Mouse (Mus musculus): ENCODE data around the gene Pla1a. TPM values are rescaled to one million over a fixed set of nuclear protein-coding genes. Genes with fewer than 3 reads are reported as not detected.

Gene Pla1a
- polyA plus RNA-seq, 1 experiment from 2014 or later, result 0.23 TPM

GRCm38 (mm10) chr16:38389284-38389893, 43.6 kb downstream of the Pla1a start:
- Histone ChIP-seq H3K4me2 (no peak overlapping the region), H3K9ac (ENCODE audit: low read length) (no peak overlapping the region), H3K9me3 (ENCODE audit: control insufficient read depth, low read length) (no peaks in the 10 kb centered on the region), H3K36me3 (ENCODE audit: control insufficient read depth, insufficient read depth, low read length) (no peaks in the 10 kb centered on the region), H3K27me3 (ENCODE audit: control insufficient read depth, insufficient read depth, low read length) (no peaks in the 10 kb centered on the region), H3K4me3 (ENCODE audit: low read depth, low read length) (no peak overlapping the region), H3K4me1 (ENCODE audit: control insufficient read depth, insufficient read depth, low read length) (no peaks in the 10 kb centered on the region), H3K27ac (ENCODE audit: low read depth, low read length) (no peak overlapping the region)
- WGBS, result 79% methylated on average over 8 of the region's 8 CpGs
- no peak for DNase-seq (ENCODE audit: low spot score, missing footprints)
- ATAC-seq (ENCODE audit: low FRiP score), result no peak

- 87% methylated on average over 6 of the region's 6 CpGs for WGBS
- DNase-seq (ENCODE audit: low spot score, missing footprints) (no peak), ATAC-seq (ENCODE audit: low FRiP score) (no peak)
- Histone ChIP-seq H3K9me3 (ENCODE audit: control insufficient read depth, low read length) (no peaks in the 10 kb centered on the region), H3K4me3 (ENCODE audit: low read depth, low read length) (no peak overlapping the region), H3K4me1 (ENCODE audit: control insufficient read depth, insufficient read depth, low read length) (no peaks in the 10 kb centered on the region), H3K36me3 (ENCODE audit: control insufficient read depth, insufficient read depth, low read length) (no peaks in the 10 kb centered on the region), H3K9ac (ENCODE audit: low read length) (no peak overlapping the region), H3K27ac (ENCODE audit: low read depth, low read length) (no peak overlapping the region), H3K4me2 (no peak overlapping the region), H3K27me3 (ENCODE audit: control insufficient read depth, insufficient read depth, low read length) (no peaks in the 10 kb centered on the region)
These were observed 44.2 kb downstream of the Pla1a start for GRCm38 (mm10) chr16:38388757-38389156.

- 90% methylated on average over 6 of the region's 6 CpGs for WGBS
- Histone ChIP-seq H3K9me3 (ENCODE audit: control insufficient read depth, low read length) (no peaks in the 10 kb centered on the region), H3K27me3 (ENCODE audit: control insufficient read depth, insufficient read depth, low read length) (no peaks in the 10 kb centered on the region), H3K27ac (ENCODE audit: low read depth, low read length) (no peak overlapping the region), H3K4me1 (ENCODE audit: control insufficient read depth, insufficient read depth, low read length) (no peaks in the 10 kb centered on the region), H3K4me3 (ENCODE audit: low read depth, low read length) (no peak overlapping the region), H3K36me3 (ENCODE audit: control insufficient read depth, insufficient read depth, low read length) (no peaks in the 10 kb centered on the region), H3K9ac (ENCODE audit: low read length) (no peak overlapping the region), H3K4me2 (no peak overlapping the region)
- no peak for DNase-seq (ENCODE audit: low spot score, missing footprints)
- ATAC-seq (ENCODE audit: low FRiP score), result no peak
These were observed 45.6 kb downstream of the Pla1a start for GRCm38 (mm10) chr16:38387389-38387788.

GRCm38 (mm10) chr16:38385700-38386099, 47.2 kb downstream of the Pla1a start:
- Histone ChIP-seq H3K9me3 (ENCODE audit: control insufficient read depth, low read length) (no peaks in the 10 kb centered on the region), H3K36me3 (ENCODE audit: control insufficient read depth, insufficient read depth, low read length) (no peaks in the 10 kb centered on the region), H3K27ac (ENCODE audit: low read depth, low read length) (no peak overlapping the region), H3K9ac (ENCODE audit: low read length) (no peak overlapping the region), H3K27me3 (ENCODE audit: control insufficient read depth, insufficient read depth, low read length) (no peaks in the 10 kb centered on the region), H3K4me2 (no peak overlapping the region), H3K4me3 (ENCODE audit: low read depth, low read length) (no peak overlapping the region), H3K4me1 (ENCODE audit: control insufficient read depth, insufficient read depth, low read length) (no peaks in the 10 kb centered on the region)
- WGBS, result 92% methylated on average over 4 of the region's 4 CpGs
- no peak for DNase-seq (ENCODE audit: low spot score, missing footprints)
- ATAC-seq (ENCODE audit: low FRiP score), result no peak

- ATAC-seq (ENCODE audit: low FRiP score) (no peak), DNase-seq (ENCODE audit: low spot score, missing footprints) (no peak)
- H3K9ac ChIP-seq (ENCODE audit: low read length), result no peak overlapping the region
- no peak overlapping the region for H3K4me3 ChIP-seq (ENCODE audit: low read depth, low read length)
- no peaks in the 10 kb centered on the region for H3K9me3 ChIP-seq (ENCODE audit: control insufficient read depth, low read length)
- no peak overlapping the region for H3K4me2 ChIP-seq
- no peaks in the 10 kb centered on the region for H3K27me3 ChIP-seq (ENCODE audit: control insufficient read depth, insufficient read depth, low read length)
- no peaks in the 10 kb centered on the region for H3K36me3 ChIP-seq (ENCODE audit: control insufficient read depth, insufficient read depth, low read length)
- no peak overlapping the region for H3K27ac ChIP-seq (ENCODE audit: low read depth, low read length)
- H3K4me1 ChIP-seq (ENCODE audit: control insufficient read depth, insufficient read depth, low read length), result no peaks in the 10 kb centered on the region
- 87% methylated on average over 6 of the region's 6 CpGs for WGBS
These were observed 47.7 kb downstream of the Pla1a start for GRCm38 (mm10) chr16:38385184-38385634.

- no peaks in the 10 kb centered on the region for H3K36me3 ChIP-seq (ENCODE audit: control insufficient read depth, insufficient read depth, low read length)
- H3K9me3 ChIP-seq (ENCODE audit: control insufficient read depth, low read length), result no peaks in the 10 kb centered on the region
- H3K4me2 ChIP-seq, result no peak overlapping the region
- H3K4me3 ChIP-seq (ENCODE audit: low read depth, low read length), result no peak overlapping the region
- H3K4me1 ChIP-seq (ENCODE audit: control insufficient read depth, insufficient read depth, low read length), result no peaks in the 10 kb centered on the region
- DNase-seq (ENCODE audit: low spot score, missing footprints), result no peak
- no peaks in the 10 kb centered on the region for H3K27me3 ChIP-seq (ENCODE audit: control insufficient read depth, insufficient read depth, low read length)
- whole genome bisulfite sequencing, result 79% methylated on average over 2 of the region's 2 CpGs
- no peak overlapping the region for H3K27ac ChIP-seq (ENCODE audit: low read depth, low read length)
- no peak for ATAC-seq (ENCODE audit: low FRiP score)
- H3K9ac ChIP-seq (ENCODE audit: low read length), result no peak overlapping the region
These were observed 49.3 kb downstream of the Pla1a start for GRCm38 (mm10) chr16:38383683-38384082.

- Histone ChIP-seq H3K36me3 (ENCODE audit: control insufficient read depth, insufficient read depth, low read length) (no peaks in the 10 kb centered on the region), H3K9me3 (ENCODE audit: control insufficient read depth, low read length) (no peaks in the 10 kb centered on the region), H3K27me3 (ENCODE audit: control insufficient read depth, insufficient read depth, low read length) (no peaks in the 10 kb centered on the region), H3K4me3 (ENCODE audit: low read depth, low read length) (no peak overlapping the region), H3K9ac (ENCODE audit: low read length) (no peak overlapping the region), H3K4me1 (ENCODE audit: control insufficient read depth, insufficient read depth, low read length) (peaks cover 3% of the 10 kb centered on the region; the same call in 1 of the 2 replicates), H3K27ac (ENCODE audit: low read depth, low read length) (no peak overlapping the region), H3K4me2 (no peak overlapping the region)
- DNase-seq (ENCODE audit: low spot score, missing footprints) (no peak), ATAC-seq (ENCODE audit: low FRiP score) (no peak)
- WGBS, result 94% methylated on average over 3 of the region's 3 CpGs
These were observed 53.0 kb downstream of the Pla1a start for GRCm38 (mm10) chr16:38379926-38380325.

GRCm38 (mm10) chr16:38379493-38379892, 53.5 kb downstream of the Pla1a start:
- H3K9ac ChIP-seq (ENCODE audit: low read length), result no peak overlapping the region
- WGBS, result 59% methylated on average over 3 of the region's 3 CpGs
- no peak for DNase-seq (ENCODE audit: low spot score, missing footprints)

GRCm38 (mm10) chr16:38379088-38379487, 53.9 kb downstream of the Pla1a start:
- no peak for ATAC-seq (ENCODE audit: low FRiP score)
- H3K9me3 ChIP-seq (ENCODE audit: control insufficient read depth, low read length), result no peaks in the 10 kb centered on the region
- no peaks in the 10 kb centered on the region for H3K36me3 ChIP-seq (ENCODE audit: control insufficient read depth, insufficient read depth, low read length)
- H3K4me3 ChIP-seq (ENCODE audit: low read depth, low read length), result no peak overlapping the region
- H3K9ac ChIP-seq (ENCODE audit: low read length), result no peak overlapping the region
- peaks cover 3% of the 10 kb centered on the region; the same call in 1 of the 2 replicates for H3K4me1 ChIP-seq (ENCODE audit: control insufficient read depth, insufficient read depth, low read length)
- no peak for DNase-seq (ENCODE audit: low spot score, missing footprints)
- H3K27ac ChIP-seq (ENCODE audit: low read depth, low read length), result no peak overlapping the region
- no peaks in the 10 kb centered on the region for H3K27me3 ChIP-seq (ENCODE audit: control insufficient read depth, insufficient read depth, low read length)
- 76% methylated on average over 6 of the region's 6 CpGs for WGBS
- no peak overlapping the region for H3K4me2 ChIP-seq

More at GRCm38 (mm10) chr16:38379493-38379892, 53.5 kb downstream of the Pla1a start:
- no peak overlapping the region for H3K27ac ChIP-seq (ENCODE audit: low read depth, low read length)
- no peaks in the 10 kb centered on the region for H3K27me3 ChIP-seq (ENCODE audit: control insufficient read depth, insufficient read depth, low read length)
- no peak for ATAC-seq (ENCODE audit: low FRiP score)
- H3K4me3 ChIP-seq (ENCODE audit: low read depth, low read length), result no peak overlapping the region
- no peak overlapping the region for H3K4me2 ChIP-seq
- peaks cover 3% of the 10 kb centered on the region; the same call in 1 of the 2 replicates for H3K4me1 ChIP-seq (ENCODE audit: control insufficient read depth, insufficient read depth, low read length)
- H3K9me3 ChIP-seq (ENCODE audit: control insufficient read depth, low read length), result no peaks in the 10 kb centered on the region
- no peaks in the 10 kb centered on the region for H3K36me3 ChIP-seq (ENCODE audit: control insufficient read depth, insufficient read depth, low read length)
